Mouse (Mus musculus) liver, embryonic 16.5 days (tissue): ENCODE measurements around the gene Ubtf. TPM values are rescaled to one million over a fixed set of nuclear protein-coding genes. Genes with fewer than 3 reads are reported as not detected.
A peak's percentile ranks its signal among the peaks of the same experiment; 100 is the strongest.

Source experiments
- ATAC-seq: fragments of 200-750 bp; cut with Nextera tagmentation; 2 replicates; pipeline ENCODE4 v1.8.0; 2017; ENCODE audit warnings: low read depth, mild to moderate bottlenecking, moderate number of reproducible peaks, moderate library complexity
- H3K27ac ChIP-seq: fragments of 300-500 bp; sonication (generic); 2 replicates; pipeline ENCODE4 v1.5.1; 2014; ENCODE audit warnings: mild to moderate bottlenecking, low read length
- H3K27me3 ChIP-seq: fragments of 300-500 bp; sonication (generic); 2 replicates; pipeline ENCODE4 v1.6.1; 2014; ENCODE audit warnings: low read depth, low read length, mixed read lengths; ENCODE audit not compliant: control insufficient read depth, insufficient read depth
- H3K36me3 ChIP-seq: fragments of 300-500 bp; sonication (generic); 2 replicates; pipeline ENCODE4 v1.6.1; 2014; ENCODE audit warnings: mild to moderate bottlenecking; ENCODE audit not compliant: control insufficient read depth, insufficient read depth
- H3K4me1 ChIP-seq: fragments of 300-500 bp; sonication (generic); 2 replicates; pipeline ENCODE4 v1.6.1; 2014; ENCODE audit warnings: low read depth, low read length, mixed read lengths; ENCODE audit not compliant: control insufficient read depth
- H3K4me2 ChIP-seq: fragments of 300-500 bp; sonication (generic); 2 replicates; pipeline ENCODE4 v1.6.1; 2014; ENCODE audit warnings: low read depth, low read length, mixed read lengths
- H3K4me3 ChIP-seq: fragments of 300-500 bp; sonication (generic); 2 replicates; pipeline ENCODE4 v1.5.1; 2014; ENCODE audit warnings: low read depth, mild to moderate bottlenecking, low read length
- H3K9ac ChIP-seq: fragments of 300-500 bp; sonication (generic); 2 replicates; pipeline ENCODE4 v1.6.1; 2014; ENCODE audit warnings: low read depth, low read length
- H3K9me3 ChIP-seq: fragments of 300-500 bp; sonication (generic); replicated peaks from 2 replicates; pipeline ENCODE4 v1.6.1; 2016; ENCODE audit warnings: low read length; ENCODE audit not compliant: control insufficient read depth
- WGBS: fragments of 180-500 bp; shearing (Covaris S2); extraction: QIAGEN DNeasy Blood & Tissue Kit; methylation state at CpG from one replicate; pipeline ENCODE4 v1.1.7; 2014; ENCODE audit not compliant: insufficient replicate concordance; 5-methylcytosine and 5-hydroxymethylcytosine counted together
- polyA plus RNA-seq: library from polyadenylated mRNA; unstranded; fragments of >200 nt; fragmentation: Nextera tagmentation; extraction: Ambion mirVana; gene quantifications from 2 replicates; pipeline ENCODE4 v1.2.1, GENCODE M21; 2015

Ubtf gene
- polyA plus RNA-seq, 1 experiment from 2014 or later, result 46.4 TPM

DNA sequence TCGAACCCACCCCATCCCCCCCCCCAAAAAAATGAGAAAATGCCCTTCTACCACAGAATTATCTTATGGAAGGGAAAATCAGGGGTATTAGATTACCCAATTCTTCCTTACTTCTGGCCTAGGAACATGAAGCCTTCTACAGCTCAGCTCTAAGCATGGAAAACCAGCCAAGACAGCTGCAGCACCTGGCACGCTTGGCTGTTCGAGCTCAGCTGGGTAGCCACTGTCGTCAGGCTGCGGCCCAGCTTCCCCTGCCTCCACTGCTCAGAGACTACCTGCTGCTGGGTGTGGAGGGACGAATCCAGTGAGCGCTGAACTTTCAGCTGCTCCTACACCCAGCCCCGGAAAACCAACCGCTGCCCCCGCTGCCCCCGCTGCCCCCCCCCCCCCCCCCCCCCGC lies 41.8 kb downstream of the Ubtf start:
- WGBS, result 72% methylated on average over 9 of the region's 12 CpGs
- H3K27ac ChIP-seq, result no peak overlapping the region

GRCm38 (mm10) chr11:102276411-102276915 lies 43.1 kb downstream of the Ubtf start:
- peak overlapping the region; percentile 61 for H3K4me2 ChIP-seq
- H3K36me3 ChIP-seq, result no peaks in the 10 kb centered on the region
- ATAC-seq, result peak; percentile 65
- H3K4me1 ChIP-seq, result peaks cover 3% of the 10 kb centered on the region
- WGBS, result 2% methylated on average over 33 of the region's 33 CpGs
- H3K4me3 ChIP-seq, result peak overlapping the region; percentile 40
- H3K9me3 ChIP-seq, result no peaks in the 10 kb centered on the region
- peaks cover 4% of the 10 kb centered on the region for H3K27me3 ChIP-seq
- H3K9ac ChIP-seq, result peak overlapping the region; percentile 40
- H3K27ac ChIP-seq, result no peak overlapping the region

More for the DNA sequence above, 41.8 kb downstream of the Ubtf start:
- no peak for ATAC-seq
- no peak overlapping the region for H3K4me2 ChIP-seq
- H3K4me1 ChIP-seq, result peaks cover 3% of the 10 kb centered on the region
- H3K9ac ChIP-seq, result no peak overlapping the region
- H3K9me3 ChIP-seq, result no peaks in the 10 kb centered on the region
- H3K27me3 ChIP-seq, result peaks cover 4% of the 10 kb centered on the region
- H3K36me3 ChIP-seq, result no peaks in the 10 kb centered on the region
- no peak overlapping the region for H3K4me3 ChIP-seq

DNA sequence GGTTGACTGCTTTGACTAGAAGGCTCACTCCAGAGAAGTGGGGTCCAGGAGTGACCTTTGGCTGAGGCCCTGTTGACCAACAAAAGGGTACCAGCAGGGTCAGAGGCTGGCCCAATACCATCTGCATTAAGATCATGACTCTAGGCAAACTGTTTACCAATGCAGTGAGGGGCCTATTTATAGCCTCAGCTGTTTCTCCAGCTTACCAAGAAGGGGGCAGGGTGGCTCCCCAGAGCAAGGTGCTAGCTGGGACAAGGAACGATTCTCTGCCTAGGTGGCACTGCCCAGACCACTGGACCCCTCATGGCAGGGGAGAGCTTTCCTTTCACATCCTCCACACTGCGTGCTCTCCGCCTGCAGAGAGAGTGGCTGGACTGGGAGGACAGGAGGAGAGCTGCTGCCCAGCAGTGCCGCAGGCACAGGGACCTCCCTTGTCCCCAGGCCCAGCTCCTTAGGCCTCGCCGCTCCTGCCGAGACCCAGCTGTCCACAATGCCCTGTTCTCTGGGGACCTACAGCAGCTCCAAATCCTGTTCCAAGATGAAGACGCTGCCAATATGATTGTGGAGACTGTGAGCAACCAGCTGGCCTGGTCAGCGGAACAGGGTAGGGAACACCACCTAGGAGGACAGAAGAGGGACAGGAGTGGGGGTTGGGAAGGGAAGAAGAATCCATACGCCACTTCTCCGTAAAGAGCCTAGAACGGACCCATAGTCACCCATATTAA lies 50.9 kb downstream of the Ubtf start, which contains the start of gene Asb16:
TSS of gene Asb16 (plus strand) at position 224 of the 725 bp plus-strand sequence.
- H3K27ac ChIP-seq, result no peak within 1 kb of the TSS
- H3K9me3 ChIP-seq, result no peaks in the 10 kb centered on the region
- H3K4me3 ChIP-seq, result no peak within 1 kb of the TSS
- no peak within 1 kb of the TSS for H3K4me2 ChIP-seq
- H3K36me3 ChIP-seq, result no peaks in the 10 kb centered on the region
- no peaks in the 10 kb centered on the region for H3K27me3 ChIP-seq
- H3K9ac ChIP-seq, result no peak within 1 kb of the TSS
- ATAC-seq, result no peak
- H3K4me1 ChIP-seq, result no peaks in the 10 kb centered on the region
- 70% methylated on average over 12 of the region's 12 CpGs for WGBS

DNA sequence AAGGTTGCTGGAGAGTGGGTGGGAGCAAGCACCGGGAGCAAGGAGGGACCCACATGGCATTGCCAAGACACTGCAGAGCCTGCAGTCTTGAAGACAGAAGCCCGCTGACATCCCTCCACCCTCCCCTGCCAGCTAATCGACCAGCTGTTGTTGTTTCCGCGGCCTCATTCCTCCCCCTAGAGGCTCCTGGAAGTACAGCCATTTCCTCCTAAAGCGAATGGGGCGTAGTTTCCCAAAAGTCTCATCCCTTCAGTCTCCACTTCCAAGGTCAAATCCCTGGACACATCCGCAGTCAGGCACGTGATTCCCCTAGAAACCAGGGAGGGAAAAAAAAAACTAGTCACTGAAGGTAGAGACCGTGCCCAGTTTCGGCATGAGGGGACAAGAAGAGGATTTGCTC lies 52.1 kb downstream of the Ubtf start:
- H3K4me1 ChIP-seq, result no peaks in the 10 kb centered on the region
- H3K4me3 ChIP-seq, result no peak overlapping the region
- no peak overlapping the region for H3K27ac ChIP-seq
- ATAC-seq, result no peak
- no peak overlapping the region for H3K4me2 ChIP-seq
- no peaks in the 10 kb centered on the region for H3K27me3 ChIP-seq
- no peaks in the 10 kb centered on the region for H3K9me3 ChIP-seq
- no peak overlapping the region for H3K9ac ChIP-seq
- H3K36me3 ChIP-seq, result no peaks in the 10 kb centered on the region
- WGBS, result 9% methylated on average over 11 of the region's 11 CpGs

GRCm38 (mm10) chr11:102266631-102267355 lies 52.7 kb downstream of the Ubtf start:
- Histone ChIP-seq H3K9ac (no peak overlapping the region), H3K27me3 (no peaks in the 10 kb centered on the region), H3K4me2 (no peak overlapping the region), H3K27ac (no peak overlapping the region), H3K9me3 (no peaks in the 10 kb centered on the region), H3K4me3 (no peak overlapping the region), H3K4me1 (no peaks in the 10 kb centered on the region), H3K36me3 (no peaks in the 10 kb centered on the region)
- 76% methylated on average over 8 of the region's 8 CpGs for WGBS
- no peak for ATAC-seq

DNA sequence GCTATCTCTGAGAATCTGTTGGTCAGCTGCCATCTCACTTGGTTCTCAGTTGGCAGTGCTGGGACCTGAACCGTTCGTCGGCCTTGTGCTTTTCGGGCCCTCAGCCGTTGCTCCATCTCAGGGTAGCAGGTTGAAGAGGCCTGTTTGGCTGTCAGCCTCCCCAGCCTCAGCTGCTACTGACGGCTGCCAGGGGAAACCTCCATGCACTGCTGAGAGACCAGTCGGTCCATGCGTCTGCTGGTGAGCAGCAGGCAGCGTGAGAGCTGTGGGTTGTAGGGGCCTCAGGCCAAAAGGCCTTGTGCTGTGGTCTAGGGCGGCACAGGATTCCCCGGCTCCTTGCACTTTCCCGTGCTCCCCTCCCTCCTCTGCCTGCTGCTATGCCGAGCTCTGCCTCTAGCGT lies 53.7 kb downstream of the Ubtf start:
- Histone ChIP-seq H3K36me3 (peaks cover 2% of the 10 kb centered on the region; the same call in 1 of the 2 replicates), H3K27me3 (no peaks in the 10 kb centered on the region), H3K4me1 (no peaks in the 10 kb centered on the region), H3K9me3 (no peaks in the 10 kb centered on the region), H3K27ac (no peak overlapping the region), H3K9ac (no peak overlapping the region), H3K4me3 (no peak overlapping the region), H3K4me2 (no peak overlapping the region)
- no peak for ATAC-seq
- 70% methylated on average over 14 of the region's 14 CpGs for WGBS

GRCm38 (mm10) chr11:102263211-102263610 lies 56.3 kb downstream of the Ubtf start:
- Histone ChIP-seq H3K9ac (no peak overlapping the region), H3K36me3 (peaks cover 16% of the 10 kb centered on the region), H3K4me3 (no peak overlapping the region), H3K27ac (no peak overlapping the region), H3K4me2 (no peak overlapping the region), H3K27me3 (no peaks in the 10 kb centered on the region), H3K4me1 (peaks cover 1% of the 10 kb centered on the region), H3K9me3 (no peaks in the 10 kb centered on the region)
- WGBS, result 88% methylated on average over 7 of the region's 7 CpGs
- no peak for ATAC-seq

GRCm38 (mm10) chr11:102258521-102258920 lies 61.0 kb downstream of the Ubtf start:
- no peaks in the 10 kb centered on the region for H3K27me3 ChIP-seq
- no peak overlapping the region for H3K9ac ChIP-seq
- no peak overlapping the region for H3K27ac ChIP-seq
- no peak overlapping the region for H3K4me2 ChIP-seq
- WGBS, result 84% methylated on average over 3 of the region's 3 CpGs
- H3K4me1 ChIP-seq, result peaks cover 6% of the 10 kb centered on the region
- no peaks in the 10 kb centered on the region for H3K9me3 ChIP-seq
- peaks cover 16% of the 10 kb centered on the region for H3K36me3 ChIP-seq
- H3K4me3 ChIP-seq, result no peak overlapping the region
- no peak for ATAC-seq

- peaks cover 6% of the 10 kb centered on the region for H3K4me1 ChIP-seq
- WGBS, result 76% methylated on average over 6 of the region's 6 CpGs
- H3K27ac ChIP-seq, result no peak overlapping the region
- no peaks in the 10 kb centered on the region for H3K9me3 ChIP-seq
- ATAC-seq, result no peak
- no peak overlapping the region for H3K4me2 ChIP-seq
- peaks cover 16% of the 10 kb centered on the region for H3K36me3 ChIP-seq
- H3K27me3 ChIP-seq, result no peaks in the 10 kb centered on the region
- no peak overlapping the region for H3K4me3 ChIP-seq
- no peak overlapping the region for H3K9ac ChIP-seq
These were observed 61.4 kb downstream of the Ubtf start for GRCm38 (mm10) chr11:102258095-102258494.
